Mouse (Mus musculus) bone marrow macrophage, adult 2 months (primary cell): ENCODE measurements at regions not wholly inside any gene's neighbourhood (a gene's known extent, or its start where the extent isn't known, plus 50 kb on each side); places are given as distances from the start of the nearest gene placed in this dataset.

ENCODE experiments used
- CTCF ChIP-seq: IDR thresholded peaks from 2 replicates; pipeline ENCODE4 v1.5.1; 2012; ENCODE audit warnings: low read depth, mild to moderate bottlenecking, low read length, moderate library complexity
- POLR2A ChIP-seq: IDR thresholded peaks from 2 replicates; pipeline ENCODE4 v1.6.1; 2012; ENCODE audit warnings: mild to moderate bottlenecking, low read depth, low read length, borderline replicate concordance

DNA sequence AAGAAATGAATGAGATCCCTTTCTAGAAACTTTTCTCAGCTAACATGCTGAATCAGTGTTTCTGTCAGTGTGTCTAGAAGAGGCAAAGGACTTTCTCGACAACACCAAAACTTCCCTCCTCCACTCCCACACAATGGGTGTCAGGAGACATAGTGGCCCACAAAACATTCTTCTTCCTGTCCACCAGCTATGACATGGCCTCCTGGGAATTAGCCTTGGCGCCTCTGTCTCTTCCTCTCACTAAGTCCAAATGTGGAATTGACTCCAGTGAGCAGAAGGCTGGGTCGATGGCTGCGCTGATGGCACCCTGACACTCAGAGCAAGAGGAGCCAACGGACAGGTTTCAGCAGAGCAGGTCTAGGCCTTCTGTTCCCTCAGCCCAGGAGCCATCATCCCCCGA is 205.2 kb upstream of the Egln3 start:
- no peak for TF ChIP-seq CTCF
- no peak for TF ChIP-seq POLR2A
